Mouse (Mus musculus) lung, postnatal 0 days (tissue): ENCODE measurements around the gene Gm10322.

Experiments used
- CTCF ChIP-seq: IDR thresholded peaks from 2 replicates; pipeline ENCODE4 v1.5.1; 2016; ENCODE audit warnings: antibody characterized with exemption, mild to moderate bottlenecking
- EP300 ChIP-seq: IDR thresholded peaks from 2 replicates; pipeline ENCODE4 v1.6.1; 2016; ENCODE audit warnings: antibody characterized with exemption, mild to moderate bottlenecking, control low read depth

DNA sequence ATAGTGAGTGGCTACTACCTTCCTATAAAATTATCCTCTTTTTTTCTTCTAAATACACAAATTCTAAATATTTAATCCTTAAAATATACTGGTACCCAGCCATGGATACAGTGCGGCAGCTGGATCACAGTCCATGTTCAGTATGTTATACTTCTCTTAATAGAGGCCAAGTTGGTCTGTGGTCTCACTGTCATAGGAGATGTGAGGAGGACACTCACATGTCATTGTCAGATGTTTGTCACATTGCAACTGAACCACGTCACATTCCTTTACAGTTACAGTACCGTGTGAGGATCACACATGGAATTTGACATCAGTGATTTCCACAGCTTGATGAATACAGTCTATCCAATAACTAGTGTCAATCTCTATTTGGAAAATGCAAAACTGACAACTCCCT is 36.2 kb upstream of the Gm10322 start:
- no peak for TF ChIP-seq CTCF
- TF ChIP-seq EP300, result no peak
